Mouse (Mus musculus): ENCODE data around the gene Dio1.

Dio1 gene

GRCm38 (mm10) chr4:107300902-107301555 is 5.9 kb downstream of the Dio1 start:
- no peak for DNase-seq (ENCODE audit: low spot score)

GRCm38 (mm10) chr4:107300371-107300770 is 6.6 kb downstream of the Dio1 start:
- DNase-seq (ENCODE audit: low spot score) = no peak

GRCm38 (mm10) chr4:107299779-107300340 is 7.1 kb downstream of the Dio1 start:
- no peak for DNase-seq (ENCODE audit: low spot score)

GRCm38 (mm10) chr4:107298071-107298606 is 8.8 kb downstream of the Dio1 start:
- DNase-seq (ENCODE audit: low spot score) = no peak

- DNase-seq (ENCODE audit: low spot score) = no peak
Measured at GRCm38 (mm10) chr4:107292273-107292662, 14.7 kb downstream of the Dio1 start.

- no peak for DNase-seq (ENCODE audit: low spot score)
Measured at GRCm38 (mm10) chr4:107291611-107292272, 15.2 kb downstream of the Dio1 start.

- DNase-seq (ENCODE audit: low spot score) = no peak
Measured at GRCm38 (mm10) chr4:107287517-107287916, 19.5 kb downstream of the Dio1 start.

GRCm38 (mm10) chr4:107286386-107286785 is 20.6 kb downstream of the Dio1 start:
- no peak for DNase-seq (ENCODE audit: low spot score)

GRCm38 (mm10) chr4:107285446-107286200 is 21.3 kb downstream of the Dio1 start:
- DNase-seq (ENCODE audit: low spot score) = no peak

GRCm38 (mm10) chr4:107280843-107281475 is 26.0 kb downstream of the Dio1 start:
- DNase-seq (ENCODE audit: low spot score) = no peak

GRCm38 (mm10) chr4:107278188-107278707 is 28.7 kb downstream of the Dio1 start:
- no peak for DNase-seq (ENCODE audit: low spot score)

GRCm38 (mm10) chr4:107274511-107274910 is 32.5 kb downstream of the Dio1 start:
- DNase-seq (ENCODE audit: low spot score) = no peak

- DNase-seq (ENCODE audit: low spot score) = no peak
Measured at GRCm38 (mm10) chr4:107273683-107274082, 33.3 kb downstream of the Dio1 start.

GRCm38 (mm10) chr4:107260001-107260400 is 47.0 kb downstream of the Dio1 start:
- no peak for DNase-seq (ENCODE audit: low spot score)

GRCm38 (mm10) chr4:107254414-107254813 is 52.6 kb downstream of the Dio1 start:
- DNase-seq (ENCODE audit: low spot score) = no peak

- peak; percentile 88 for DNase-seq (ENCODE audit: low spot score)
Measured at GRCm38 (mm10) chr4:107253125-107254091, 53.6 kb downstream of the Dio1 start, which contains the start of the genes Lrrc42 and Hspb11. Gene Lrrc42, minus strand, starts transcription at chr4:107253532. Gene Hspb11, plus strand, starts transcription at chr4:107253593.

GRCm38 (mm10) chr4:107252522-107252921 is 54.4 kb downstream of the Dio1 start:
- no peak for DNase-seq (ENCODE audit: low spot score)

- no peak for DNase-seq (ENCODE audit: low spot score)
Measured at GRCm38 (mm10) chr4:107250494-107250893, 56.5 kb downstream of the Dio1 start.

GRCm38 (mm10) chr4:107249471-107249870 is 57.5 kb downstream of the Dio1 start:
- DNase-seq (ENCODE audit: low spot score) = no peak

- no peak for DNase-seq (ENCODE audit: low spot score)
Measured at GRCm38 (mm10) chr4:107248061-107248460, 58.9 kb downstream of the Dio1 start.
